Comparison of ENCODE assay signal across 8 mouse cellular contexts in genomic region chr7:31155296-31156033, GRCm38 (mm10). TPM values are rescaled to one million over a fixed set of nuclear protein-coding genes. Genes with fewer than 3 reads are reported as not detected.
DNase-seq lines count a peak whose midpoint lies in the region; ATAC-seq and TF ChIP-seq lines count a peak whose summit lies in the region.

TSS of gene Gramd1a (minus strand) at chr7:31155896.

- no peak within 1 kb of the TSS for H3K4me2 ChIP-seq in intestine, embryonic 15.5 days (replicated peaks)
- no peak within 1 kb of the TSS for H3K4me2 ChIP-seq in limb, embryonic 15.5 days

- 0 out of 2 replicates have a peak within 1 kb of the TSS, but pooled peaks have one; percentile 28 for H3K9ac ChIP-seq in intestine, embryonic 15.5 days
- no peak within 1 kb of the TSS for H3K9ac ChIP-seq in limb, embryonic 15.5 days

- no peak for ATAC-seq in intestine, embryonic 15.5 days
- ATAC-seq in limb, embryonic 15.5 days (ENCODE audit: insufficient number of reproducible peaks, low FRiP score, low TSS enrichment, low read depth): no peak
- ATAC-seq in neutrophil, adult 5-6 weeks (ENCODE audit: extremely low read depth, insufficient number of reproducible peaks, low FRiP score, poor library complexity, severe bottlenecking): no peak

- H3K9me3 ChIP-seq in intestine, embryonic 15.5 days: no peaks in the 10 kb centered on the region
- no peaks in the 10 kb centered on the region for H3K9me3 ChIP-seq in limb, embryonic 15.5 days

- no peak for TF ChIP-seq POLR2A in bone marrow macrophage, adult 2 months (IDR thresholded peaks at IDR 0.05; ENCODE audit: borderline replicate concordance, low read depth, low read length)

- H3K36me3 ChIP-seq in intestine, embryonic 15.5 days: no peaks in the 10 kb centered on the region
- H3K36me3 ChIP-seq in limb, embryonic 15.5 days: no peaks in the 10 kb centered on the region

- H3K27ac ChIP-seq in layer of hippocampus, adult 2 months: peak within 1 kb of the TSS; percentile 32; the same call in 1 of the 2 replicates
- peak within 1 kb of the TSS; percentile 69 for H3K27ac ChIP-seq in bone marrow macrophage, adult 2 months (ENCODE audit: insufficient read depth, low read depth, low read length)
- peak within 1 kb of the TSS; percentile 22; the same call in 1 of the 2 replicates for H3K27ac ChIP-seq in intestine, embryonic 15.5 days
- H3K27ac ChIP-seq in limb, embryonic 15.5 days: peak within 1 kb of the TSS; percentile 30; the same call in 1 of the 2 replicates

- TF ChIP-seq CTCF in layer of hippocampus, adult 2 months (conservative IDR thresholded peaks at IDR 0.05): no peak
- TF ChIP-seq CTCF in bone marrow macrophage, adult 2 months (IDR thresholded peaks at IDR 0.05; ENCODE audit: low read depth, low read length): no peak

- DNase-seq in layer of hippocampus, adult 2 months (ENCODE audit: low spot score in 2 of 2): no peak
- DNase-seq in layer of hippocampus, adult 9-11 months: no peak
- no peak for DNase-seq in gonadal fat pad, adult 2 months (ENCODE audit: low read depth)
- no peak for DNase-seq in cerebellum, adult 8-10 months

- WGBS in intestine, embryonic 15.5 days: 56% methylated on average over 5 of the region's 5 CpGs
- 58% methylated on average over 5 of the region's 5 CpGs for WGBS in limb, embryonic 15.5 days

- H3K4me1 ChIP-seq in bone marrow macrophage, adult 2 months (ENCODE audit: control insufficient read depth, insufficient read depth, low read length): peaks cover 54% of the 10 kb centered on the region
- peaks cover 13% of the 10 kb centered on the region for H3K4me1 ChIP-seq in intestine, embryonic 15.5 days (replicated peaks)
- peaks cover 17% of the 10 kb centered on the region for H3K4me1 ChIP-seq in limb, embryonic 15.5 days

- no peak within 1 kb of the TSS for H3K4me3 ChIP-seq in layer of hippocampus, adult 2 months
- no peak within 1 kb of the TSS for H3K4me3 ChIP-seq in bone marrow macrophage, adult 2 months (ENCODE audit: insufficient read depth, low read length)
- H3K4me3 ChIP-seq in intestine, embryonic 15.5 days (replicated peaks): no peak within 1 kb of the TSS
- H3K4me3 ChIP-seq in limb, embryonic 15.5 days: no peak within 1 kb of the TSS

- no peaks in the 10 kb centered on the region for H3K27me3 ChIP-seq in intestine, embryonic 15.5 days (replicated peaks)
- H3K27me3 ChIP-seq in limb, embryonic 15.5 days: no peaks in the 10 kb centered on the region

RNA-seq across cellular contexts. Expression of gene Gramd1a, which starts in this region (rescaled TPM):
- 100 to 1,000 TPM; 118 to 124 TPM for total RNA-seq in layer of hippocampus, adult 2 months (2021)
- 63.6 and 99.3 TPM in 2 replicates for polyA plus RNA-seq in bone marrow macrophage, adult 2 months (2012; ENCODE audit: insufficient read depth, insufficient read length, missing spikeins)
- polyA plus RNA-seq in gonadal fat pad, adult 2 months (2012; rRNA removed): 60.3 and 80.0 TPM in 2 replicates
- polyA plus RNA-seq in intestine, embryonic 15.5 days (2015; fragmentation: Nextera tagmentation; extraction: Ambion mirVana): 41.6 and 44.2 TPM in 2 replicates
- polyA plus RNA-seq in limb, embryonic 15.5 days (2015; fragmentation: Nextera tagmentation; extraction: Ambion mirVana): 68.2 and 70.9 TPM in 2 replicates
- total RNA-seq in neutrophil, adult 5-6 weeks (2017): 187 and 202 TPM in 2 replicates
